Mouse (Mus musculus) spleen, adult 2 months (tissue): Measurements from ENCODE around the gene Alkbh6. TPM values are rescaled to one million over a fixed set of nuclear protein-coding genes. Genes with fewer than 3 reads are reported as not detected.
A peak's percentile ranks its signal among the peaks of the same experiment; 100 is the strongest.

Experiments used
- DNase-seq, 2 experiments: peaks; one replicate each; pipeline versions ENCODE4 v3.0.0 to v3.0.0-alpha.2; 2012 to 2021; ENCODE audit warnings: low spot score in 2 of 2, low read depth in 1 of 2
- H3K27ac ChIP-seq: fragments of 200-500 bp; 2 replicates; pipeline ENCODE4 v1.5.1; 2012; ENCODE audit warnings: low read length, inconsistent platforms; ENCODE audit not compliant: insufficient read depth
- H3K27me3 ChIP-seq: fragments of 200-500 bp; 2 replicates; pipeline ENCODE4 v1.6.1; 2012; ENCODE audit warnings: mild to moderate bottlenecking, moderate library complexity, low read length, inconsistent platforms; ENCODE audit not compliant: control insufficient read depth, insufficient read depth
- H3K36me3 ChIP-seq: fragments of 200-500 bp; 2 replicates; pipeline ENCODE4 v1.6.1; 2012; ENCODE audit warnings: mild to moderate bottlenecking, low read length, inconsistent platforms; ENCODE audit not compliant: control insufficient read depth, insufficient read depth
- H3K4me1 ChIP-seq: fragments of 200-500 bp; 2 replicates; pipeline ENCODE4 v1.6.1; 2011; ENCODE audit warnings: inconsistent platforms; ENCODE audit not compliant: control insufficient read depth, insufficient read depth, insufficient read length
- H3K4me3 ChIP-seq: fragments of 200-500 bp; 2 replicates; pipeline ENCODE4 v1.5.1; 2011; ENCODE audit warnings: mild to moderate bottlenecking, inconsistent platforms; ENCODE audit not compliant: insufficient read depth, insufficient read length; ENCODE audit errors: extremely low read depth
- CTCF ChIP-seq: fragments of 200-500 bp; IDR thresholded peaks from 2 replicates; pipeline ENCODE4 v1.5.1; 2011; ENCODE audit warnings: mild to moderate bottlenecking, inconsistent platforms; ENCODE audit not compliant: insufficient read depth, insufficient read length, insufficient replicate concordance; ENCODE audit errors: extremely low read depth
- POLR2A ChIP-seq: fragments of 200-500 bp; IDR thresholded peaks from 2 replicates; pipeline ENCODE4 v1.6.1; 2011; ENCODE audit warnings: low read depth, low read length, inconsistent platforms
- WGBS: fragments of 180-500 bp; shearing (Covaris S2); methylation state at CpG from one replicate; pipeline ENCODE4 v1.1.7; 2018; 5-methylcytosine and 5-hydroxymethylcytosine counted together
- polyA plus RNA-seq: library from polyadenylated mRNA; depleted of rRNA; stranded (reverse); fragments of >200 nt; gene quantifications from 2 replicates; pipeline ENCODE4 v1.2.3, GENCODE M21; 2012

Alkbh6 gene
- polyA plus RNA-seq, 1 experiment, result 86.3 TPM

DNA sequence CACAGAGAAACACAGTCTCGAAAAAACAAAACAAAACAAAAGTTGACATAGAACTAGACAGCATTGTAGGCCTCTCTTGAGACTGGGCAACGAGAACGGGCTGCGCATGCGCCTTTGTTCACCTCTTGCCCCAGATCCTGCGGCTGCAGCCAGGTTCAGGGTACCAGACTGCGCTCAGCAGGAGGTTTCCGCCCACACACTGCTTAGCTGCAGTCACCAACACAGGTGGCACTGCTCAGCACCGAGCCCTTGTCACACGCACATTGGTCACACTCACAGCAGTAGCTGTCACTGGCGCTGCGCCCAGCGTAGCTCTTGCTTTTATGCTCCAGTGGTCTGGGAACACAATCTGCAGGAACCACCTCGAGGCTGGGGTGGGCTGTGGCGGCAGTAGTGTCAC is 18.6 kb downstream of the Alkbh6 start:
- no peak for TF ChIP-seq CTCF
- no peak for TF ChIP-seq POLR2A
- H3K4me1 ChIP-seq, result peaks cover under 1% of the 10 kb centered on the region; the same call in 1 of the 2 replicates
- H3K4me3 ChIP-seq, result no peak overlapping the region
- no peak for DNase-seq
- 59% methylated on average over 15 of the region's 15 CpGs for WGBS
- H3K36me3 ChIP-seq, result no peaks in the 10 kb centered on the region
- H3K27ac ChIP-seq, result no peak overlapping the region
- H3K27me3 ChIP-seq, result no peaks in the 10 kb centered on the region

DNA sequence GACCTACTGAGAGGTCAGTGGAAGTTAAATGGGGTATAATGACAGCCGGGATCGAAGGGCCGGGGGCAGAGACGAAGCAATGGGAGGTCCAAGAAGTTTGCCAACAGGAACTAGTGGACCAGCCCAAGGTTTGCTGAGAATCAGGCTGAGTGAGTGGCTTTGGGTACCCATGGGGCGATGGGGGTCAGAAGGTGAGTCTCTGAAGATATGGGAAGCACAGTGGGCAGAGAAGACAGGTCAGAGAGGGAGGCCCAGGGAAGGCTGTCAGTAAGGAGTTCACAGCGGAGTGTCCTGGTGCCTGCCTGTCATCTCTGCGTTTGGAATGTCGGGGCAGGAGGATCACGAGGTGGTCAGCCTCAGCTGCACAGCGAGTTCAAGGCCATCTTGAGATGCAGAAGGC is 19.9 kb downstream of the Alkbh6 start:
- no peak for TF ChIP-seq POLR2A
- no peak for TF ChIP-seq CTCF
- DNase-seq, result no peak
- WGBS, result 80% methylated on average over 10 of the region's 10 CpGs

DNA sequence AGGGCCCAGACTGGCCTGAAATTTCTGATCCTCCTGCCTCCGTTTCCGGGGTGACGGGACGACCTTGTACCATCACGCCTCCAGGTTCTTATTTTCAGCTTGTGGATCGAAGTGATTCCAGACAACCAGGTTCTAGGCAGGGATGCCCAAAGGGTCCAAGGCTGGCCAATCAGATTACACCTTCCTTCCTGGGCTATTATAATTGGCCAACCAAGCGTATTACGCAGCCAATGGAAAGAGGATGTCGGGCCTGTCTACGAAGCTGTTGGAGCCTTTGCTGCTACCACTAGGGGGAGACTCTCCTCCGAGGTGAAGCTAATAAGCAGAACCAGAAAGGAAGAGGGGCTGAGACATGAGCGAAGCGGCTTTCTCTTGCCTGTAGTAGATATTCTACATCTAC is 23.4 kb downstream of the Alkbh6 start:
- Histone ChIP-seq H3K27ac (no peak overlapping the region), H3K4me3 (peak overlapping the region; percentile 17; the same call in 1 of the 2 replicates), H3K27me3 (no peaks in the 10 kb centered on the region), H3K4me1 (peaks cover 2% of the 10 kb centered on the region; the same call in 1 of the 2 replicates), H3K36me3 (no peaks in the 10 kb centered on the region)
- WGBS, result 13% methylated on average over 13 of the region's 13 CpGs
- TF ChIP-seq POLR2A, result no peak
- peak; percentile 73; the same call in 1 of the 2 replicates for TF ChIP-seq CTCF
- DNase-seq, result peak; percentile 71 to 83

More for the DNA sequence above, 19.9 kb downstream of the Alkbh6 start:
- Histone ChIP-seq H3K4me3 (no peak overlapping the region), H3K36me3 (no peaks in the 10 kb centered on the region), H3K27ac (no peak overlapping the region), H3K27me3 (no peaks in the 10 kb centered on the region), H3K4me1 (peaks cover 2% of the 10 kb centered on the region; the same call in 1 of the 2 replicates)

DNA sequence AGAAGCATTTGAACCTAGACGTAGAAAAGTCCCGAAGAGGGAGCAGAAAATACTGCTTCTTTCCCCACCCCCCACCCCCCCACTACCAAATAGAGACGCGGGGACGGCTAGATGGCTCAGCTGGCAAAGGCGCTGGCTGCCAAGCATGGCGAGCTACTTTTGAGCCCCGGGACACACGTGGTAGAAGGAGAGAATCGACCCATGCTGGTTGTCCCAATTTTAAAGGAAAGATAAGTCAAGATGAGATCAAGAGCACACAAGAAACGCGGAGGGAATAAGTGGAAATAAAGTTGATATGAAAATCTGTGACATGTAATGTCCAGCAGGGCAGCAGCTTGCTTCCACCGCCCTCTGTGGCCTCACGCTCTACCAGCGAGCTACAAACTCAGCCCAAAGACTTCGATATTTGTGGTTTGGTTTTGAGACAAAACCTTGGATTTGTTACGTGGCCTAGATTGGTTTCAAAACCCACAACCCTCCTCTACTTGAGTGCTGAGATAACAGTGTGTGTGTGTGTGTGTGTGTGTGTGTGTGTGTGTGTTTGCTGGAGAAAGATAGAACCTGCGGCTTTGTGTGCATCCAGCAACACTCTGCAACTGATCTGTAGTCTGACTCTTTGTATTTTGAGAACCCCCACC is 24.2 kb downstream of the Alkbh6 start:
- no peak for DNase-seq
- Histone ChIP-seq H3K4me3 (no peak overlapping the region), H3K27me3 (no peaks in the 10 kb centered on the region), H3K36me3 (no peaks in the 10 kb centered on the region), H3K4me1 (peaks cover 2% of the 10 kb centered on the region; the same call in 1 of the 2 replicates), H3K27ac (no peak overlapping the region)
- no peak for TF ChIP-seq POLR2A
- 40% methylated on average over 18 of the region's 18 CpGs for WGBS

DNA sequence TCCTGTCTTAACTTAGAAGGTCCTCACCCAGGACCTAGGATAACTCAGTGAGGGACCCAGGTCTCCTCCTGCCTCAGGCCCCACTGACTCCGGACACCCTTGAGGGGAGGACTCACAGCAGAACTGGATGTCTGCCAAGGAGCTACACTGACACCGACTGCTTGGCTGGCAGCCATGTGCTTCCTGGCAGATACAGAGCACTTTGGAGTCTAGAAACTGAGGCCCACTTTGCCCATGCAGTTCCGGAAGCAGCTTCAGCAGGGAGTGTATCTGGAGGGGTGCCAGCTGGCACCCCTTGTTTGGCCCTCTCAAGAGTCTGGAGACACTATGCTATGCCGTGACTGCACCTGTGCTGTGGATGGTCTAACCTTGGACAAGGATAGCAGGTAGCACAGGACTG is 24.9 kb downstream of the Alkbh6 start:
- DNase-seq, result no peak
- H3K27ac ChIP-seq, result no peak overlapping the region
- H3K4me1 ChIP-seq, result peaks cover 2% of the 10 kb centered on the region; the same call in 1 of the 2 replicates
- no peaks in the 10 kb centered on the region for H3K27me3 ChIP-seq
- H3K4me3 ChIP-seq, result no peak overlapping the region
- H3K36me3 ChIP-seq, result no peaks in the 10 kb centered on the region
- TF ChIP-seq CTCF, result no peak
- 5% methylated on average over 4 of the region's 4 CpGs for WGBS

DNA sequence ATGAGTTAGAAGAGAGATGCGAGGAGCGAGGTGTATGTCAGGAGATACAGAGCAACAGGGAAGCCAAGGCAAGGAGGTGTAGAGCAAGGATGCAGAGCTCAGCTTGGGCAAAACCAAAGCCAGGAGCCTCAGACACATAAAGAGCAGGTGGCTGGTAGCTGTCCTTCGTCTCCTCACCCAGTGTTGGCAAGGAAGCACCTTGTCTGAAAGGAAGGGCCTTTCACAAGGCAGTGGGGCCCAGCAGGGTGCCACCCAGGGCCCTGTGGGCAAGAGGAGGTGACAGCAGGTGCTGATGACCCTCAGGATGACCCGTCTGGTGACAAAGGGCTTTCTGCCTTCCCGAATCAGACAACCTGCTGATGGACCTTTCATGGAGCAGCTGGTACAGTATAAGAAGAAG is 26.0 kb downstream of the Alkbh6 start:
- H3K27ac ChIP-seq, result no peak overlapping the region
- DNase-seq, result no peak
- H3K36me3 ChIP-seq, result no peaks in the 10 kb centered on the region
- TF ChIP-seq CTCF (no peak), POLR2A (no peak)
- peaks cover 2% of the 10 kb centered on the region; the same call in 1 of the 2 replicates for H3K4me1 ChIP-seq
- H3K27me3 ChIP-seq, result no peaks in the 10 kb centered on the region
- 61% methylated on average over 5 of the region's 5 CpGs for WGBS
- H3K4me3 ChIP-seq, result no peak overlapping the region

DNA sequence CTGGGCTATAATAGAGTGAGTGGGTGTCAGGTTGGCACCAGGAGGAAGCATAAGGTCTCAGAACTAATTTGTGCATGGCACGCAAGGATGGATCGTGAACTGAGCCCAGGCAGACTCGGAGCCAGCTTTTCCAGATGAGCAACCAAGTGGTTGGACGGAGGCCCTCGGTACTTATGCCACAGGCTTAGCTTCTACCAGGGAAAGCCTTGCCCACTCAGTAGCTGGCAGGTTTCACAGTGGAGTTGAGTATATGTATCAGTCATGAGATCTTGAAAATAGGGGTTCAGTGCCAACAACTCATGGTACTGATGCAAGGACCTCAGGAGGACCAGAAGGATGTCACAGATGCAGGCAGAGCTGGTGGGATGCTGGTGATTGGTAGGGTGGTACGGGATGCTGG is 27.2 kb downstream of the Alkbh6 start:
- TF ChIP-seq POLR2A, result no peak
- H3K27ac ChIP-seq, result no peak overlapping the region
- H3K4me1 ChIP-seq, result peaks cover 2% of the 10 kb centered on the region; the same call in 1 of the 2 replicates
- no peak overlapping the region for H3K4me3 ChIP-seq
- 82% methylated on average over 6 of the region's 6 CpGs for whole genome bisulfite sequencing
- H3K36me3 ChIP-seq, result no peaks in the 10 kb centered on the region
- H3K27me3 ChIP-seq, result no peaks in the 10 kb centered on the region
- DNase-seq, result no peak
